Mouse (Mus musculus) testis, adult 10 weeks (tissue): ENCODE data around the gene Cars. TPM values are rescaled to one million over a fixed set of nuclear protein-coding genes. Genes with fewer than 3 reads are reported as not detected.

Experiments used
- polyA plus RNA-seq: library from polyadenylated mRNA; stranded (reverse); fragments of 350-450 nt; fragmentation: Illumina TruSeq; extraction: RNeasy Lipid Tissue Mini Kit (QIAGEN cat#74804); gene quantifications from one replicate; pipeline ENCODE4 v1.2.3, GENCODE M21; 2014; ENCODE audit warnings: low read depth, low replicate concordance

Gene Cars
- 20.1 TPM for polyA plus RNA-seq

GRCm38 (mm10) chr7:143599428-143600230, at the start of gene Cars:
TSS of gene Cars (minus strand) at chr7:143600090.

DNA sequence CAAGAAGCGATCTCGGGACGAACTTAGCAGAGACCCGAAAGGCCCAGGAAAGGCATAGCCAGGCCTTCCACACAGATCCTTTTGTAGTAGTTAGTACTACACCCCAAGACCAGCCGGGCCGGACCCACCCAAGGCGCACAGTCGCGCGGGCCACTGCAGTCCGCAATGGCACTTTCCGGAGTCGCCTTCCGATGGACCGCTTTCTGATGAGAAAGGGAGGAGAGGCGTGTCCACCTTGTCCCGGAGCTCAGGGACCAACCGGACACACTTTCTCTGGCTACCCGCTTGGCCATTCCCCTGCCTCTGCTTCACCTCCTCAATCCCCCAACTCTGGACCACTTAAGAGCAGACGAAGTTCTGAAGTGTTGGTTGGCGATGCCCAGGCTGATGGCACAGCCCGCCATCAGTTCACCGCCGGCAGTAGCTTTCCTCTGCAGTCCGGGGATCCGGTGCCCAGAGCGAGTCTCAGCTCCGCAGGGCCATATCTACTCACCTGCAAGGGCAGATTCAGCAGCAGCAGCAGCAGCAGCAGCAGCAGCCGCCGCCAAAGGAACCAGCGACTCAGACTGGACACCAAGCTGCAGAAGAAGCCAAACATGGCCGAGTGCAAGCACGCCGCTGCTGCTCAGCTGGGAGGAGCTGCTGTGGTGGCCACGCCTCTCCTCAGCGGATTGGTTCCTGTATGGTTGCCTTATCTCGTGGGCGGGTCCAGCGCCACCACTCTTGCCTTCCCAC, 49.3 kb upstream of the Cars start, which contains the start of gene Tnfrsf22:
Tnfrsf22 (minus strand) TSS at position 628 of the 735 bp plus-strand sequence.

GRCm38 (mm10) chr7:143628540-143628939, 28.6 kb upstream of the Cars start, which contains the start of gene Tnfrsf26:
TSS of gene Tnfrsf26 (minus strand) at chr7:143628722.

DNA sequence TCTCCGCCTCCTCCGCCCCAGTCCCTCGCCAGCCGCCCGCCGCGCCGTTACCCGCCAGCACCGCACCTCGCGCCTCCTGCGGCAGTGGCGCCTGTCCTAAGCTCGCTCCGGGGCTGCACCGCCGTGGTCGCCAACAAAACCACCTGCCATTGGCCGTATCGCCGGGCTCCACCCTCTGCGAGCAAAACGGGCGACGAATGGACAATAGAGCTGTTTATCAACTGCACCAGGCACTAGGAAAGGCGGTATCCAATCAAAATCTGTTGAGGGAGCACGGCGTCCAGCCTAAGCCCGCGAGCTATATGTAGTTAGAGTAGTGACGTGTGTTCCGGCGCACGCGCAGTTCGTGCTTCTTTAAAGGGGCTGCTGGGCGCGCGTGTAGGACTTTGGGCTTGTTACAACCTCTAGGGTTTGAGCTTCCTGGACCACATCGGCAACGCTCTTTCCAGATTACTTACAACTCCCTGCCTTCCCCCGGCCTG, 50.9 kb downstream of the Cars start, which contains the start of gene Nap1l4:
Nap1l4 (minus strand) TSS at position 131 of the 482 bp plus-strand sequence.

Other genes with a start within 250 kb of the Cars start
- gene Cdkn1c, start 139.0 kb downstream of the Cars start, polyA plus RNA-seq, result 5.7 TPM
- gene Slc22a18, start 126.4 kb downstream of the Cars start, polyA plus RNA-seq, result 0.39 TPM
- not detected for gene Phlda2, start 96.9 kb downstream of the Cars start, polyA plus RNA-seq
- gene Nap1l4, start 51.0 kb downstream of the Cars start, polyA plus RNA-seq, result 131 TPM
- gene Tnfrsf26, start 28.6 kb upstream of the Cars start, polyA plus RNA-seq, result 0.06 TPM
- 1.5 TPM for gene Tnfrsf22, start 49.6 kb upstream of the Cars start, polyA plus RNA-seq
- gene Tnfrsf23, start 85.8 kb upstream of the Cars start, polyA plus RNA-seq, result 0.71 TPM
- gene Osbpl5, start 156.9 kb upstream of the Cars start, polyA plus RNA-seq, result 0.74 TPM
- not detected for gene Mrgprg, start 166.9 kb upstream of the Cars start, polyA plus RNA-seq
- gene Mrgpre, start 184.4 kb upstream of the Cars start, polyA plus RNA-seq, result not detected
- 8.1 TPM for gene Nadsyn1, start 222.8 kb upstream of the Cars start, polyA plus RNA-seq
- gene Dhcr7, start 223.1 kb upstream of the Cars start, polyA plus RNA-seq, result 3.3 TPM